Mouse (Mus musculus) adipose tissue, adult 10 weeks (tissue): Measurements from ENCODE around the gene Vmn2r36. TPM values are rescaled to one million over a fixed set of nuclear protein-coding genes. Genes with fewer than 3 reads are reported as not detected.

Experiments
- polyA plus RNA-seq: library from polyadenylated mRNA; stranded (reverse); fragments of 350-450 nt; fragmentation: Illumina TruSeq; extraction: RNeasy Lipid Tissue Mini Kit (QIAGEN cat#74804); gene quantifications from one replicate; pipeline ENCODE4 v1.2.3, GENCODE M21; 2014; ENCODE audit warnings: low read depth, low replicate concordance

The Vmn2r36 gene
- polyA plus RNA-seq = not detected

DNA sequence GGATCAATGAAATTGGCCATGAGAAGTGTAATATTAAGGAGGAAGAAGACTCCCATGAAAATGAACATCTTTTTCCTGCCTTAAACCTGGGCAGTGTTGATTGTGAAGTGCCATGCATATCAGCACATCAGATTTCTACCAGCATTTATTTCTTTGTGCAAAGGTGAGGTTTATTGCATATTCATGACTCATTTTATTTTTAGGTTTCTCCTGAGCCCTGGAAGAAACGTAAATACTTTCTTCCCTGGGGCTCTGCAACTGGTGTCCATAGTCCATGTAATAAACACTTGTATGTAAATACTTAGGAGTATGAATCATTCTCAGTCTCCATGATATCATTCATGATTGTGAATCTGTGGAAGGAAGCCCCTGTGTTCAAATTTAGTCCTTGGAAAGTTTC, at the start of gene Vmn2r36:
Gene Vmn2r36, minus strand, starts transcription at position 101 of the 400 bp plus-strand sequence.

Other genes with a start within 250 kb of the Vmn2r36 start
- gene Vmn2r34, start 213.0 kb downstream of the Vmn2r36 start, polyA plus RNA-seq = not detected
- gene Vmn2r35, start 82.6 kb downstream of the Vmn2r36 start, polyA plus RNA-seq = not detected